Mouse (Mus musculus) hindbrain, embryonic 10.5 days (tissue): Measurements from ENCODE around the gene Sprr2a1. TPM values are rescaled to one million over a fixed set of nuclear protein-coding genes. Genes with fewer than 3 reads are reported as not detected.
"Not testable (repeated sequence)": the region's sequence is repeated elsewhere in the genome, so short reads cannot be mapped to it uniquely, and the experiment has no call there.

Source experiments
- DNase-seq: peaks from one replicate; pipeline ENCODE4 v3.0.0-alpha.2; 2017; ENCODE audit warnings: low spot score
- H3K27ac ChIP-seq: fragments of 300-500 bp; sonication (generic); 2 replicates; pipeline ENCODE4 v1.5.1; 2016; ENCODE audit warnings: mild to moderate bottlenecking, moderate library complexity
- H3K27me3 ChIP-seq: fragments of 300-500 bp; sonication (generic); 2 replicates; pipeline ENCODE4 v1.6.1; 2016; ENCODE audit warnings: mild to moderate bottlenecking; ENCODE audit not compliant: poor library complexity, insufficient read depth, severe bottlenecking
- H3K36me3 ChIP-seq: fragments of 300-500 bp; sonication (generic); 2 replicates; pipeline ENCODE4 v1.6.1; 2016; ENCODE audit warnings: mild to moderate bottlenecking, moderate library complexity
- H3K4me1 ChIP-seq: fragments of 300-500 bp; sonication (generic); replicated peaks from 2 replicates; pipeline ENCODE4 v1.6.1; 2016; ENCODE audit warnings: mild to moderate bottlenecking
- H3K4me3 ChIP-seq: fragments of 300-500 bp; sonication (generic); 2 replicates; pipeline ENCODE4 v1.5.1; 2016; ENCODE audit warnings: mild to moderate bottlenecking, moderate library complexity
- H3K9me3 ChIP-seq: fragments of 300-500 bp; sonication (generic); 2 replicates; pipeline ENCODE4 v1.6.1; 2016; ENCODE audit warnings: mild to moderate bottlenecking, moderate library complexity
- WGBS: fragments of 180-500 bp; shearing (Covaris S2); methylation state at CpG from one replicate; pipeline ENCODE4 v1.1.7; 2016; 5-methylcytosine and 5-hydroxymethylcytosine counted together
- polyA plus RNA-seq: library from polyadenylated mRNA; unstranded; fragments of >200 nt; fragmentation: Nextera tagmentation; extraction: Ambion mirVana; gene quantifications from 2 replicates; pipeline ENCODE4 v1.2.1, GENCODE M21; 2016

Sprr2a1 gene
- not detected in 2 replicates for polyA plus RNA-seq

DNA sequence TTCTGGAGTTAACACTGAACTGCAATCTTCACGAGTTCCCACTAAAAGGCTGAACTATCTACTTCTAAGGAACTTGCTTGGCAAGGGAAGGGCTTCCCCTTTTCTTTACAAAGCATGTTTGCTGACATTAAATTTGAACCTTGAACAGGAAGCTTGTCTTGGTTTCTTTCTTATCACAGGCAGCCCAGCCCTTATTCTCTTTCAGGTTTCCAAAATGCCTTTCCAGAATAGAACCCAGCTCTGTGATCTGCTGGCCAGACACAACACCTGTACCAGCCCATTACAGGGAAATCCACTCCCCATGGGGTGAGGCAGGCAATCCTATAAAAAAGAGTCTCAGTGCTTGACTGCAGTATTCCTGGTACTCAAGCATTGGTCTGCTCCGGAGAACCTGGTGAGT is at the start of gene Sprr2a1, which contains the start of gene Sprr2a2:
TSS of gene Sprr2a1 (plus strand) at position 231 of the 400 bp plus-strand sequence.
TSS of gene Sprr2a2 (plus strand) at position 352 of the 400 bp plus-strand sequence.
- not testable (repeated sequence) for H3K27ac ChIP-seq, DNase-seq, H3K4me1 ChIP-seq, H3K4me3 ChIP-seq, H3K27me3 ChIP-seq, H3K9me3 ChIP-seq, H3K36me3 ChIP-seq
- WGBS, result no CpG with 5 or more reads among the region's 2 CpGs

DNA sequence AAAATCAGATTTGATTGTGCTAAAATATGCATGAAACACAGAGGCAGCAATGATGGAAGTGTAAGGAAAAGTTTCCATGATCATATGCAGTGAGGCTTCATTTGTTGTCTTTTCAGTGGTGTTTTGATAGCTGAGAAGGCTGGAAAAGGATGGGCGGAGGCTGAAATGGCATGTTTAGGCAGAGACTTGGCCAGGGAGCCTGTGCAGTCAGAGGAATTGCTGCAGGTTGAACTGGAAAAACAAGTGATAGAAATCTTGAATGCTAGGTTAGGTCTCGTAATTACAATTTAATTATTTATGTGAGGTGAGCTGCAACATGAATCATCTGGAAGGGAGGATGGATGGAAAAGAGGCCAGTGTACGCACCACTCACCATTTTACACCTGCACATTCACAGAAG is 45.8 kb upstream of the Sprr2a1 start:
- WGBS, result 89% methylated on average over 3 of the region's 3 CpGs
- H3K4me3 ChIP-seq, result no peak overlapping the region

DNA sequence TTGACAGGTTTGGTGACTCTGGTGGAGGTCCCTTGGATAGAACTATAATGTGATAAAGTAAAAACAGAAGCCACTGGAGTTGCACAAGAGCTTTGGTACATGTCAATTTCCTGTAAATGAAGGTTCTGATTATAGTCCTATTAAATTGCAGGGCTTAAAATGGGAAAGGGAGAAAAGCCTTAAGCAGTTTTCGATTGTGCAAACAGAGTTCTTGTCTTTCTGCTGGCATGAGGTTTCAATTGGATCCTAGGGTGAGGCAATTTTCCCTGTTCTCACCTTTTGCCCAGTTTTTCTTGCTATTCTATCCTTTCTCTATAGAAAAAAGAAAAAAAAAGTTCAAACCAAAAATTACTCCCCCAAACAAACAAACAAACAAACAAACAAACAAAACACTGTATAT is 38.7 kb upstream of the Sprr2a1 start:
- Histone ChIP-seq H3K9me3 (no peaks in the 10 kb centered on the region), H3K4me3 (no peak overlapping the region), H3K36me3 (no peaks in the 10 kb centered on the region), H3K4me1 (no peaks in the 10 kb centered on the region), H3K27ac (no peak overlapping the region), H3K27me3 (no peaks in the 10 kb centered on the region)
- no peak for DNase-seq
- 87% methylated on average over 1 of the region's 1 CpGs for WGBS

More for the DNA sequence above, 45.8 kb upstream of the Sprr2a1 start:
- Histone ChIP-seq H3K27me3 (no peaks in the 10 kb centered on the region), H3K4me1 (no peaks in the 10 kb centered on the region), H3K27ac (no peak overlapping the region), H3K36me3 (no peaks in the 10 kb centered on the region), H3K9me3 (no peaks in the 10 kb centered on the region)
- no peak for DNase-seq

DNA sequence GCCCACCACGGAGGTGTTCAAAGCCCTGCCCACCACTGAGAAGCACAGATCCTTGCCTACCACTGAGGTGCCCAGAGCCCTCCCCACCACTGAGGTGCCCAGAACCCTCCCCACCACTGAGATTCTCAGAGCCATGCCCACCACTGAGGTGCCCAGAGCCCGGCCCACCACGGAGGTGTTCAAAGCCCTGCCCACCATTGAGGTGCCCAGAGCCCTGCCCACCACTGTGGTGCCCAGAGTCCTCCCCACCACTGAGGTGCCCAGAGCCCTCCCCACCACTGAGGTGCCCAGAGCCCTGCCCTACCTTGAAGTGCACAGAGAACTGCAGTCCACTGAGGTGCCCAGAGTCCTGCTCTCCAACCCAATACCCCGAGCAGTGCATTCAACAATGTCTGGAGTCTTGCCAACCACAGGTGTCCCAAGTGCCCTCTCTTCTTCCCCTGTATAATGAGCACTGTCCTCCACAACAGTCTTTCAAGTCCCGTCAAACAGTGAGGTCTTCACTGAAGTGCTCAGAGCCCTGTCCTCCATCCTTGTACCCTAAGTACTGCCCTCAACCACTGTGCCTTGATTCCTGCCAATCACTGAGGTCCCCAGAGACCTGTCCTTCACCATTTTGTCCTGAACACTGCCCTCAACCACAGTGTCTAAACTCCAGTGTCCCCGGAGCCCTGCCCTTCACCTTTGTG is 19.9 kb upstream of the Sprr2a1 start:
- Histone ChIP-seq H3K4me1 (no peaks in the 10 kb centered on the region), H3K4me3 (no peak overlapping the region), H3K27ac (no peak overlapping the region), H3K27me3 (no peaks in the 10 kb centered on the region), H3K9me3 (no peaks in the 10 kb centered on the region), H3K36me3 (no peaks in the 10 kb centered on the region)
- WGBS, result 91% methylated on average over 6 of the region's 6 CpGs
- DNase-seq, result no peak

DNA sequence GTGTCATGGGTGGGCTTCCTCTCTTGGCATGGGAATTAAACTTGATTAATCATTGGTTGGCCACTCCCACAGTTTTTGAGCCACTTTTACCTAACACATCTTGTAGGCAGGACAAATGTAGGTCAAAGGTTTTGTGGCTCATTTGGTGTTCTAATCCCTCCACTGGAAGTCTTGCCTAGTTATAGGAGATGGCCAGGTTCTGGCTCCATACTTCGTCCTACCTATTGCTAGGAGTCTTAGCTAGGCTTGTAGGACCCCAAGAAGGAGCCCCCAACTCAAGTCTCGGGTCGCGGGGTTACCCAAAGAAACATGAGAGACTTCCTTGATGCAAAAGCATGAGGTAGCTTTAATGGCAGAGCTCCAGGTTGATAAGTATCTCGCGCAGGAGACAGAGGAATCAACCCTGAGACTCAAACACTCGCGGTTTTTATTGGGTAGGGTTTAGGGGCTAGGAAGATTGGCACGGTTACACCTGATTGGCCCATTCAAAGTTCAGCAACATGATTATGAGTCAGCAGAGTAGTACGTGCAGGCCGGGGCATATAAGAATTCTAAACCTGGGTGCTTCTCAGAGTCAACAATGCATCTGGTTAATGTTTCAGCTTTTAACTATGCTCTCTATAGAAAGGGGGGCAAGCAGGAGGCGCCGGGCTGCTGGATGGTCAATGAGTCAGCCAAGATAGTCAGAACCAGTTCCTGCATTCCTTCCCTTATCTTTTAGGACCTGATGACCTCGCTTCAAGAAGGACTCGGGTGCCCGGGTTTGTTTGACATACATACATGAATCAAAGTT is 4.3 kb upstream of the Sprr2a1 start:
- not testable (repeated sequence) for H3K27ac ChIP-seq, H3K36me3 ChIP-seq, H3K27me3 ChIP-seq, H3K9me3 ChIP-seq, H3K4me3 ChIP-seq, DNase-seq, H3K4me1 ChIP-seq
- WGBS, result no CpG with 5 or more reads among the region's 16 CpGs

GRCm38 (mm10) chr3:92212059-92212458 is 3.5 kb upstream of the Sprr2a1 start:
- not testable (repeated sequence) for H3K27ac ChIP-seq, DNase-seq, H3K27me3 ChIP-seq, H3K4me3 ChIP-seq, H3K36me3 ChIP-seq, H3K4me1 ChIP-seq, H3K9me3 ChIP-seq
- no CpG with 5 or more reads among the region's 1 CpGs for WGBS

GRCm38 (mm10) chr3:92213651-92214050 is 1.9 kb upstream of the Sprr2a1 start:
- H3K27ac ChIP-seq, H3K4me1 ChIP-seq, H3K36me3 ChIP-seq, H3K4me3 ChIP-seq, DNase-seq, H3K9me3 ChIP-seq, H3K27me3 ChIP-seq: not testable (repeated sequence)

- DNase-seq, H3K27me3 ChIP-seq, H3K4me3 ChIP-seq, H3K27ac ChIP-seq, H3K4me1 ChIP-seq, H3K36me3 ChIP-seq, H3K9me3 ChIP-seq: not testable (repeated sequence)
- WGBS, result no CpG with 5 or more reads among the region's 8 CpGs
These were observed 3.4 kb downstream of the Sprr2a1 start for GRCm38 (mm10) chr3:92219031-92219430.

GRCm38 (mm10) chr3:92223708-92224107 is 8.1 kb downstream of the Sprr2a1 start:
- H3K4me1 ChIP-seq, H3K27ac ChIP-seq, DNase-seq, H3K27me3 ChIP-seq, H3K9me3 ChIP-seq, H3K4me3 ChIP-seq, H3K36me3 ChIP-seq: not testable (repeated sequence)

DNA sequence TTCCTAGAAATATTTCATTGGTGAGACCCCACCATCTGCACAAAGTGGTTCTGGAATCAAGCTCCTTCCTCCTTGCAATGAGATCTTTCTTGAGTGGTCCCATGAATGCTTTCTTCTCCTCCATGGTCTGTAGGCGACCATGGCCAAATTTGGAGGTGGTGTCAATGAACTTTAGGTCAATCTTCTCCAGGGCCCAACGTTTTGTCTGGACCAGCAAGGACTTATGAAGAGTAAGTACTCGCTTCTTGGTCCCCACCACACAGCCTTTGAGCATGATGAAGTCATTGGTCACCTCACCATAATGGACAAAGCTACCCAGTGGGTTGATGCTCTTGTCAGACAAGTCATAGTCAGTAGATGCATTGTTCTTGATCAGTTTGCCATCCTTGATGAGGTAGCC is 11.8 kb downstream of the Sprr2a1 start:
- not testable (repeated sequence) for DNase-seq, H3K4me3 ChIP-seq, H3K4me1 ChIP-seq, H3K9me3 ChIP-seq, H3K36me3 ChIP-seq, H3K27me3 ChIP-seq, H3K27ac ChIP-seq
- 74% methylated on average over 3 of the region's 3 CpGs for WGBS

DNA sequence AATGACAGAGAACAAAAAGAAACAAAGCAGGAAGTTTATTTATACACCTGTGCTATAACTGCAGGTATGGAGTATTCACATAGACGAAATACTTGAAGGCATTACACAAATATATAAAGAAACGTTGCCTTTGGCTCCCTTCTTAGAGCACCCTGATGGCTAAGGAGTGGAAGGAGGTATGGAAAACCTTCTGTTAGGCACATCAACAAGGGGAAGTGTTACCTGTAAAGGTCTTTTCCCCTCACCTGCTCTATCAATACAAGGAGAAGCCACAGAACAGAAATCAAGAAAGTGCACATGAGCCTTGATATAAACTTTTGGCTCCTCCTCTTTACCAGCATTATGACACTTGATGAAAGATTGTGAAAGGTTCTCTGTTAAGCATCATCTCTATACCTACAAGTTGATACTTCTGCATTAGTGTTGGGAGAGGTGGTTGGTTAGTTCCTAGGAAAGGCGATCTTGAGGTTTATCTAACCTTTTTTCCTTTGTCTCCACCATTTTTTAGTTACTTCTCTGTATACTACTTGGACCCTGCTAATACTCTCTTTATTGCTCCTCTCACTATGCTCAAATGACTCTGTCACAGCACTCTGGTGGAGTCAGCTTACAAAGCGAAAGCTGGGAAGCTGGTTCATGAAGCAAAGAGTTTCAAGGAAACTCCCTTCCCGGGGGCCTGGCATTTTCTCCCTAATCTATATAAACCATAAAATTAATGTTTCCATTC is 21.0 kb downstream of the Sprr2a1 start:
- no CpG with 5 or more reads among the region's 5 CpGs for WGBS

DNA sequence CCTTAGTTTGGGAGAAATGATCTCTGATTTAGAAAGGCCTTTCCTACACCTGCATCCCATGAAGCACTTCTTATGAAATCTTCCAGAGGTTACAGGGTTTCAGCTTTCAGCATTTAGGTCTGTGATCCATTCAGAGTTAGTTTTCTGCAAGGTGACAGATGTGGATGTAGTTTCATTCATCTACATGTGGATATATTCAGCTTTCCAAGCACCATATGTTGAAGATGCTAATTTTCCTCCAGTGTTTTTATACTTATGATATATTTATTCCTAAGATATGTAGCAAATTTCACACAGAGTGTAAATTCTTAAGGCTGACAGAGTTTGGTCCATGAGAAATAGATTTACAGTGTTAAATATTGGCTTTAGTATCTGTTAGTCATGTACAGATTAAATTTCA is 23.1 kb downstream of the Sprr2a1 start:
- not testable (repeated sequence) for H3K36me3 ChIP-seq

More for the DNA sequence above, 21.0 kb downstream of the Sprr2a1 start:
- H3K36me3 ChIP-seq, H3K27me3 ChIP-seq, H3K27ac ChIP-seq, H3K4me1 ChIP-seq, H3K9me3 ChIP-seq, H3K4me3 ChIP-seq, DNase-seq: not testable (repeated sequence)

DNA sequence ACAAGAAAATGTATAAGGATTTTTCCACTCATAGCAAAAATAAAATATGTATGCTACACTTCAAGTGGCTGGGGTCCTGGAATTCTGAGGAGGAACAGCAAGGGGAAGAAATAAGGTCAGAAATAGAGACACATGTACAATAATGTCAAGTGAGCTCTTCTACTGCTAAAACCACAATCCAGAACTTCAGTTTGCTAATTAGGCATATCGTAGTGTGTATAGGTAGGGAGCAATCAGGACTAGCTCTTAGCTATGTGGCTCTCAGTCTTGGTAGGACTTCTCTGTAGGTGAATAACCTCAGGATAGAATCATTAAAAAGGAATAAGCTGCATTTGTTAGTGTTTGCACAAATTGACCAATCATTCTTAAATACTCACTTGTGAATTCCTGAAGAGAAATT is 23.6 kb downstream of the Sprr2a1 start:
- not testable (repeated sequence) for H3K4me1 ChIP-seq, H3K27me3 ChIP-seq, H3K27ac ChIP-seq, H3K4me3 ChIP-seq, H3K9me3 ChIP-seq, H3K36me3 ChIP-seq, DNase-seq
- WGBS, result no CpG with 5 or more reads among the region's 1 CpGs

More for the DNA sequence above, 23.1 kb downstream of the Sprr2a1 start:
- not testable (repeated sequence) for H3K4me1 ChIP-seq, H3K27me3 ChIP-seq, H3K4me3 ChIP-seq, H3K9me3 ChIP-seq, H3K27ac ChIP-seq, DNase-seq
